In genomic region chr5:105523452-105523851, GRCm38 (mm10) we compare ENCODE assay signal across 11 mouse cellular contexts. TPM values are rescaled to one million over a fixed set of nuclear protein-coding genes. Genes with fewer than 3 reads are reported as not detected.
DNase-seq lines count a peak whose midpoint lies in the region; ATAC-seq and TF ChIP-seq lines count a peak whose summit lies in the region.
"Had no signal": no experiment of that assay in that cellular context is flagged by ENCODE, and none has a peak within 500 bp of the region (broad histone marks: within the 10 kb centered on the region; RNA-seq: fewer than 3 reads in every experiment).

No protein-coding gene starts in this region.

- no peak overlapping the region for H3K4me3 ChIP-seq in heart, postnatal 0 days (ENCODE audit: low read depth, low read length)
- peak overlapping the region; percentile 5; the same call in 1 of the 2 replicates for H3K4me3 ChIP-seq in lung, postnatal 0 days (ENCODE audit: low read depth, low read length)
- no peak overlapping the region for H3K4me3 ChIP-seq in forebrain, postnatal 0 days (ENCODE audit: low read depth, low read length)
- no peak overlapping the region for H3K4me3 ChIP-seq in kidney, embryonic 15.5 days (replicated peaks)
- H3K4me3 ChIP-seq in hindbrain, postnatal 0 days (ENCODE audit: low read length) = no peak overlapping the region
- H3K4me3 ChIP-seq: myocyte had no signal

- no peak for TF ChIP-seq EP300 in heart, postnatal 0 days (IDR thresholded peaks at IDR 0.05; ENCODE audit: low read depth)
- 0 out of 2 replicates have a peak, but pooled peaks have one; percentile 10 for TF ChIP-seq EP300 in lung, postnatal 0 days (IDR thresholded peaks at IDR 0.05)

- H3K36me3 ChIP-seq in heart, postnatal 0 days (replicated peaks; ENCODE audit: control insufficient read depth, insufficient read depth, low read length) = peaks cover 4% of the 10 kb centered on the region; the same call in 1 of the 2 replicates
- H3K36me3 ChIP-seq in lung, postnatal 0 days (ENCODE audit: insufficient read depth, low read length) = no peaks in the 10 kb centered on the region
- H3K36me3 ChIP-seq in forebrain, postnatal 0 days (ENCODE audit: insufficient read depth) = peaks cover 12% of the 10 kb centered on the region
- H3K36me3 ChIP-seq in kidney, embryonic 15.5 days = no peaks in the 10 kb centered on the region
- no peaks in the 10 kb centered on the region for H3K36me3 ChIP-seq in hindbrain, postnatal 0 days (ENCODE audit: insufficient read depth, low read length)

- WGBS in heart, postnatal 0 days = 20% methylated on average over 3 of the region's 3 CpGs
- WGBS in lung, postnatal 0 days = 28% methylated on average over 3 of the region's 3 CpGs
- 82% methylated on average over 3 of the region's 3 CpGs for WGBS in forebrain, postnatal 0 days
- WGBS in kidney, embryonic 15.5 days = 58% methylated on average over 3 of the region's 3 CpGs
- 73% methylated on average over 3 of the region's 3 CpGs for WGBS in hindbrain, postnatal 0 days

- intact Hi-C loops in heart, postnatal 25 days (cut with DNase I) = loop anchor here (10.0 kb wide), 1 partner anchor 61 kb away; no protein-coding TSS in a partner anchor

- no peak for ATAC-seq in heart, postnatal 0 days (ENCODE audit: insufficient read depth, low read depth)
- ATAC-seq in lung, postnatal 0 days = no peak
- no peak for ATAC-seq in forebrain, postnatal 0 days
- no peak for ATAC-seq in kidney, embryonic 15.5 days (replicated peaks; ENCODE audit: low FRiP score)
- ATAC-seq in hindbrain, postnatal 0 days = no peak

- H3K9ac ChIP-seq in heart, postnatal 0 days (replicated peaks; ENCODE audit: low read depth, low read length) = 0 out of 2 replicates have a peak overlapping the region, but pooled peaks have one; percentile 28
- H3K9ac ChIP-seq in lung, postnatal 0 days (replicated peaks; ENCODE audit: low read depth) = no peak overlapping the region
- H3K9ac ChIP-seq in forebrain, postnatal 0 days = no peak overlapping the region
- no peak overlapping the region for H3K9ac ChIP-seq in kidney, embryonic 15.5 days
- H3K9ac ChIP-seq in hindbrain, postnatal 0 days (replicated peaks; ENCODE audit: low read length) = no peak overlapping the region
- H3K9ac ChIP-seq: hindbrain, embryonic 14.5 days had no signal

- DNase-seq in heart, adult 8-10 months (ENCODE audit: low spot score) = peak; percentile 46
- DNase-seq in heart, postnatal 25 days (ENCODE audit: low spot score) = no peak
- DNase-seq in c-Kit-positive CD71-positive TER-119-negative erythroid progenitor cells, embryonic 14.5 days (ENCODE audit: low read depth) = peak; percentile 60
- DNase-seq in heart, postnatal 0 days (ENCODE audit: low spot score) = peak; percentile 64
- DNase-seq in lung, postnatal 0 days (ENCODE audit: low spot score) = peak; percentile 45
- DNase-seq in forebrain, postnatal 0 days = no peak
- DNase-seq in hindbrain, postnatal 0 days (ENCODE audit: low spot score) = no peak
- DNase-seq: thymus, postnatal 14 days had no signal

- peaks cover 51% of the 10 kb centered on the region for H3K4me1 ChIP-seq in heart, postnatal 0 days (ENCODE audit: control insufficient read depth, insufficient read depth)
- 0 out of 2 replicates have a peak, but pooled peaks cover 3% of the 10 kb centered on the region for H3K4me1 ChIP-seq in lung, postnatal 0 days (ENCODE audit: insufficient read depth, low read depth, low read length)
- peaks cover 12% of the 10 kb centered on the region; the same call in 1 of the 2 replicates for H3K4me1 ChIP-seq in forebrain, postnatal 0 days (ENCODE audit: insufficient read depth)
- H3K4me1 ChIP-seq in kidney, embryonic 15.5 days = peaks cover 19% of the 10 kb centered on the region
- 0 out of 2 replicates have a peak, but pooled peaks cover 4% of the 10 kb centered on the region for H3K4me1 ChIP-seq in hindbrain, postnatal 0 days (ENCODE audit: insufficient read depth, low read length)

- no peaks in the 10 kb centered on the region for H3K9me3 ChIP-seq in heart, postnatal 0 days (replicated peaks; ENCODE audit: control insufficient read depth, low read length)
- H3K9me3 ChIP-seq in lung, postnatal 0 days (ENCODE audit: low read length) = no peaks in the 10 kb centered on the region
- H3K9me3 ChIP-seq in forebrain, postnatal 0 days (ENCODE audit: low read length) = no peaks in the 10 kb centered on the region
- no peaks in the 10 kb centered on the region for H3K9me3 ChIP-seq in kidney, embryonic 15.5 days (replicated peaks)
- no peaks in the 10 kb centered on the region for H3K9me3 ChIP-seq in hindbrain, postnatal 0 days (ENCODE audit: low read length)

- TF ChIP-seq CTCF in heart, postnatal 0 days (IDR thresholded peaks at IDR 0.05; ENCODE audit: low read depth) = no peak
- no peak for TF ChIP-seq CTCF in lung, postnatal 0 days (IDR thresholded peaks at IDR 0.05)
- no peak for TF ChIP-seq CTCF in forebrain, postnatal 0 days (IDR thresholded peaks at IDR 0.05; ENCODE audit: low read depth)
- no peak for TF ChIP-seq CTCF in hindbrain, postnatal 0 days (IDR thresholded peaks at IDR 0.05; ENCODE audit: low read depth)

- peak overlapping the region; percentile 34 for H3K4me2 ChIP-seq in heart, postnatal 0 days (ENCODE audit: low read depth, low read length)
- peak overlapping the region; percentile 33; the same call in 1 of the 2 replicates for H3K4me2 ChIP-seq in lung, postnatal 0 days (replicated peaks; ENCODE audit: low read depth, low read length)
- H3K4me2 ChIP-seq in forebrain, postnatal 0 days (ENCODE audit: low read depth) = no peak overlapping the region
- H3K4me2 ChIP-seq in kidney, embryonic 15.5 days = no peak overlapping the region
- H3K4me2 ChIP-seq in hindbrain, postnatal 0 days (ENCODE audit: low read depth, low read length) = no peak overlapping the region
- H3K4me2 ChIP-seq: hindbrain, embryonic 14.5 days had no signal

- no peaks in the 10 kb centered on the region for H3K27me3 ChIP-seq in heart, postnatal 0 days (ENCODE audit: control insufficient read depth, insufficient read depth, low read length)
- no peaks in the 10 kb centered on the region for H3K27me3 ChIP-seq in lung, postnatal 0 days (replicated peaks; ENCODE audit: insufficient read depth, low read length)
- H3K27me3 ChIP-seq in forebrain, postnatal 0 days (ENCODE audit: insufficient read depth, low read length) = no peaks in the 10 kb centered on the region
- H3K27me3 ChIP-seq in kidney, embryonic 15.5 days = no peaks in the 10 kb centered on the region
- no peaks in the 10 kb centered on the region for H3K27me3 ChIP-seq in hindbrain, postnatal 0 days (ENCODE audit: insufficient read depth, low read length)

- H3K27ac ChIP-seq in heart, postnatal 0 days (ENCODE audit: low read depth) = peak overlapping the region; percentile 51
- H3K27ac ChIP-seq in lung, postnatal 0 days (ENCODE audit: low read length) = no peak overlapping the region
- no peak overlapping the region for H3K27ac ChIP-seq in forebrain, postnatal 0 days (ENCODE audit: low read depth, low read length)
- H3K27ac ChIP-seq in kidney, embryonic 15.5 days = no peak overlapping the region
- H3K27ac ChIP-seq in hindbrain, postnatal 0 days = no peak overlapping the region
- H3K27ac ChIP-seq: hindbrain, embryonic 14.5 days had no signal

RNA-seq across cellular contexts. Expression of gene Lrrc8c, which starts 4.3 kb away (rescaled TPM):
- 10 to 100 TPM; 15.3 to 24.9 (median 23.1) TPM for total RNA-seq in heart, adult 8-10 months (2022)
- total RNA-seq in heart, postnatal 25 days (2021) = 10 to 100 TPM; 27.6 to 31.7 TPM
- 5.0 and 19.9 TPM in 2 replicates for total RNA-seq in heart, postnatal 0 days (2014; rRNA removed; ENCODE audit: low replicate concordance)
- polyA plus RNA-seq in heart, postnatal 0 days (2015; fragmentation: Nextera tagmentation; extraction: Ambion mirVana) = 11.1 and 14.9 TPM in 2 replicates
- polyA plus RNA-seq in lung, postnatal 0 days (2015; fragmentation: Nextera tagmentation; extraction: Ambion mirVana) = 23.0 and 35.0 TPM in 2 replicates
- 6.2 and 6.9 TPM in 2 replicates for total RNA-seq in forebrain, postnatal 0 days (2014; rRNA removed)
- 10.0 and 11.5 TPM in 2 replicates for polyA plus RNA-seq in forebrain, postnatal 0 days (2015; fragmentation: Nextera tagmentation; extraction: Ambion mirVana)
- 17.0 and 18.4 TPM in 2 replicates for polyA plus RNA-seq in kidney, embryonic 15.5 days (2015; fragmentation: Nextera tagmentation; extraction: Ambion mirVana)
- 11.0 and 11.6 TPM in 2 replicates for total RNA-seq in hindbrain, postnatal 0 days (2014; rRNA removed)
- polyA plus RNA-seq in hindbrain, postnatal 0 days (2015; fragmentation: Nextera tagmentation; extraction: Ambion mirVana) = 10.7 and 11.6 TPM in 2 replicates

Comparison
In these comparisons a context has a peak if more than half of its experiments do, and no peak if none do; other contexts are left out.
1. DNase-seq: peak in heart, adult 8-10 months (single experiment), c-Kit-positive CD71-positive TER-119-negative erythroid progenitor cells, embryonic 14.5 days (single experiment), heart, postnatal 0 days (single experiment) and lung, postnatal 0 days (single experiment); none in heart, postnatal 25 days (single experiment), forebrain, postnatal 0 days (single experiment) and hindbrain, postnatal 0 days (single experiment).
2. H3K4me2 ChIP-seq: peak in heart, postnatal 0 days (single experiment) and lung, postnatal 0 days (single experiment); none in forebrain, postnatal 0 days (single experiment), kidney, embryonic 15.5 days (single experiment) and hindbrain, postnatal 0 days (single experiment).